Mouse (Mus musculus) neutrophil, adult 59 days (primary cell): Measurements from ENCODE around the gene Gm9803. TPM values are rescaled to one million over a fixed set of nuclear protein-coding genes. Genes with fewer than 3 reads are reported as not detected.

Experiments used
- total RNA-seq, 2 experiments: library from RNA; stranded (reverse); gene quantifications; 1 replicate in 1 of 2; 2 replicates in 1 of 2; pipeline ENCODE4 v1.2.4; 2023

Gene Gm9803
- 1 to 10 TPM in 1 of 2 experiments, not detected in 1; 4.4 TPM for total RNA-seq

DNA sequence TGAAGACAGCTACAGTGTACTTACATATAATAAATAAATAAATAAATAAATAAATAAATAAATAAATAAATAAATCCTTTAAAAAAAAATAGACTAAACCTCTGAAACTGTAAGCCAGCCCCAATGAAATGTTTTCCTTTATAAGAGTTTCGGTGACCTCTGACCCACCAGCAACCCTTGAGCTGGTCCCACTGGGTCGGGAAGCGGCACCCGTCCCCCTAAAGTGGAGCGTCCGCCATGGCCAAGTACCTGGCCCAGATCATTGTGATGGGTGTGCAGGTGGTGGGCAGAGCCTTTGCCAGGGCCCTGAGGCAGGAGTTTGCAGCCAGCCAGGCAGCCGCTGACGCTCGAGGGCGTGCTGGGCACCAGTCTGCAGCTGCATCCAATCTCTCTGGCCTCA is at the start of gene Gm9803:
Gm9803 (plus strand) TSS at position 154 of the 400 bp plus-strand sequence.

GRCm38 (mm10) chr10:43478751-43479435 is 45.0 kb upstream of the Gm9803 start, which contains the start of gene Bend3:
Gene Bend3 (plus strand): TSS chr10:43478831.

GRCm38 (mm10) chr10:43540442-43541152 is 16.7 kb downstream of the Gm9803 start, which contains the start of gene 1700021F05Rik:
Gene 1700021F05Rik (minus strand): TSS chr10:43540994.

Other genes with a start within 250 kb of the Gm9803 start
- 1 to 10 TPM; 2.3 to 3.4 TPM for gene Bend3, start 45.3 kb upstream of the Gm9803 start, total RNA-seq
- 10 to 100 TPM in 1 of 2 experiments, 1 to 10 TPM in 1; 8.8 to 10.7 TPM for gene 1700021F05Rik, start 16.9 kb downstream of the Gm9803 start, total RNA-seq
- gene Cd24a, start 54.2 kb downstream of the Gm9803 start, total RNA-seq = 100 to 1,000 TPM; 644 to 795 TPM